Mouse (Mus musculus): ENCODE data around the gene Sox5.

The Sox5 gene

GRCm38 (mm10) chr6:144659115-144660108, 122.4 kb downstream of the Sox5 start:
- DNase-seq (ENCODE audit: low spot score) = no peak

- DNase-seq (ENCODE audit: low spot score) = no peak
Measured at GRCm38 (mm10) chr6:144652876-144653275, 128.9 kb downstream of the Sox5 start.

GRCm38 (mm10) chr6:144648896-144649295, 132.9 kb downstream of the Sox5 start:
- no peak for DNase-seq (ENCODE audit: low spot score)

- DNase-seq (ENCODE audit: low spot score) = no peak
Measured at GRCm38 (mm10) chr6:144648124-144648591, 133.6 kb downstream of the Sox5 start.

GRCm38 (mm10) chr6:144646331-144646730, 135.4 kb downstream of the Sox5 start:
- no peak for DNase-seq (ENCODE audit: low spot score)

GRCm38 (mm10) chr6:144645796-144646195, 136.0 kb downstream of the Sox5 start:
- DNase-seq (ENCODE audit: low spot score) = no peak

GRCm38 (mm10) chr6:144644711-144645110, 137.1 kb downstream of the Sox5 start:
- peak; percentile 49 for DNase-seq (ENCODE audit: low spot score)

GRCm38 (mm10) chr6:144643601-144644000, 138.2 kb downstream of the Sox5 start:
- DNase-seq (ENCODE audit: low spot score) = no peak

- DNase-seq (ENCODE audit: low spot score) = no peak
Measured at GRCm38 (mm10) chr6:144641888-144642287, 139.9 kb downstream of the Sox5 start.

GRCm38 (mm10) chr6:144640591-144640990, 141.2 kb downstream of the Sox5 start:
- DNase-seq (ENCODE audit: low spot score) = no peak

- DNase-seq (ENCODE audit: low spot score) = no peak
Measured at GRCm38 (mm10) chr6:144638547-144638946, 143.2 kb downstream of the Sox5 start.

GRCm38 (mm10) chr6:144627539-144628115, 154.2 kb downstream of the Sox5 start:
- DNase-seq (ENCODE audit: low spot score) = no peak

GRCm38 (mm10) chr6:144621089-144621769, 160.5 kb downstream of the Sox5 start:
- DNase-seq (ENCODE audit: low spot score) = no peak

GRCm38 (mm10) chr6:144611383-144611791, 170.4 kb downstream of the Sox5 start:
- DNase-seq (ENCODE audit: low spot score) = no peak

- DNase-seq (ENCODE audit: low spot score) = no peak
Measured at GRCm38 (mm10) chr6:144610878-144611277, 170.9 kb downstream of the Sox5 start.

GRCm38 (mm10) chr6:144602883-144603282, 178.9 kb downstream of the Sox5 start:
- no peak for DNase-seq (ENCODE audit: low spot score)

- no peak for DNase-seq (ENCODE audit: low spot score)
Measured at GRCm38 (mm10) chr6:144600351-144600750, 181.4 kb downstream of the Sox5 start.

GRCm38 (mm10) chr6:144598324-144598973, 183.3 kb downstream of the Sox5 start:
- DNase-seq (ENCODE audit: low spot score) = no peak

- DNase-seq (ENCODE audit: low spot score) = no peak
Measured at GRCm38 (mm10) chr6:144596536-144597210, 185.1 kb downstream of the Sox5 start.

GRCm38 (mm10) chr6:144584854-144585253, 196.9 kb downstream of the Sox5 start:
- no peak for DNase-seq (ENCODE audit: low spot score)

GRCm38 (mm10) chr6:144584074-144584840, 197.5 kb downstream of the Sox5 start:
- DNase-seq (ENCODE audit: low spot score) = no peak

Data from T-cell, adult 2 months (primary cell).